Mouse (Mus musculus) spleen, postnatal 14 days (tissue): ENCODE data around the gene Elp1.
A peak's percentile ranks its signal among the peaks of the same experiment; 100 is the strongest.

Source experiments
- DNase-seq, 2 experiments: peaks; one replicate each; pipeline ENCODE4 v3.0.0; 2021 to 2022; ENCODE audit warnings: low spot score in 2 of 2

Elp1 gene

DNA sequence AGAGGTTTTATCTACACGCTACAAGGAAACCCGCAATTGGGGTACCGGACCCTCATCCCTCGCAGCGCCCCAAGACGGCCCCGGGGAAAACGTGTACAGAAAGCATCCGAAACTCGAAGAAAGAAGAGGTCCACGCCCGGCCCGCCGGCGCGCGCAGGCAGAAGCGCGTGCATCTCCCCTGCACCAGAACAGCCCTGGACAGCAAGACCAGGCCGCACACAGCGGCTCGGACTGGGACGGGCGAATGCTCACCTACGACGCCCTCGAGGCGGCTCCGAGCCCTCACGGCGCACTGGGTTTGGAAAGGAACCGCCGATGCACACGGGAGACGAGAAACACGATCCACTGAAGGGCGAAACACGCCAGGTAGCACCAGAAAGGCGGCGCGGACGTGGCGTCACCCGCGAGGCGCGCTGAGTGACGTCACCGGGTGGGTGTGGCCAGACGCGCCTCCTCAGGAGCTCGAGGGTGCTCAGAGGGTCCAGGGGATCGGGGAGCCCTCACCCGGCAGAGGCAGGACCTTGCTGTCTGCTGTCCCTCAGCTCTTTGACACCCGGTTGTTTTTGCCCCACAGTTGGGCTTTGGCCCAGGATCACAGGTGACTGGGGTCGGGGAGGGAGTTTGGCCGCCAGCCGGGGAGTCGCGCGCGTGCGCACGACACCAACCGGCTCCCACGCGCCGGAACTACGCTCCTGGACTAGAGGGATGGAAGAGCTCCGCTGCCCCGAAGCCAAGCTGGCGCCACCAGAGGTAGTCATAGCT is at the start of gene Elp1, which contains the start of gene Fam206a:
Elp1 (minus strand) TSS at position 425 of the 762 bp plus-strand sequence.
Fam206a (plus strand) TSS at position 439 of the 762 bp plus-strand sequence.
- DNase-seq = peak; percentile 88 to 94

DNA sequence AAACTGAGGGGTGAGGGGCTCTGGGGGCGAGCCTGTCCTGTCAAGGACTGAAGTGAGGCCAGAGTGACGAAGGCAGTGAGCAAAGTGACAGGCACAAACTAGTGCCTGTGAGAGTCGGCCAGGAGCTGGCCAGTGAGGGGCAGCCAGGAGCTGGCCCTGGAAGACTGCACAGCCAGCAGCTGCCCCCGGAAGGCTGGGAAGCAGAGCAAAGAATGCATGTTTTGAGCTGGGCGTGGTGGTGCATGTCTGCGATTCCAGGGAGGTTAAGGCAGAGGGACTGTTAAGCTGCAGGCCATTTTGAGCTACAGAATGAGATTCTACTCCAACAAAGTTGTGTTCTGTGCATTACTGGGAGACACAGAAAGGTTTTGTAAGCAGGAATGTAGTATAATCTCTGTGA is 48.6 kb upstream of the Elp1 start:
- DNase-seq = no peak

DNA sequence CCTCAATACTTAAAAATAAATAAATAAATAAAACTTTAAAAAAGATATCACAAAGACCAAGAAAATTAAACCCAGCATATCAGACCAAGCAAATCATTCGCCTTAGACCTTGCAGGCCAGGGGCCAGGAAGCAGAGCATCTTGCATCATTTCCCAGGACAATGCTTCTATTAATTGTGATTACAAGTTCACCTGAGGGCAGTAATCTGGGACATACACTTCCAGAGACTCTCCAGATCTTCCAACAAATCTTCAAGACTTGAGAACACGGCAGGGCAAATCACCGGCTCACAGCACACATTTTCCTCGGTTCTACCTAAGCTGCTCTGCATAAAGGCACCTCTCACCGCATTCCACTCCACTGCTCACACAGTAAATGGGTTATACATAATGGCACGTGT is 45.9 kb upstream of the Elp1 start:
- DNase-seq = no peak

DNA sequence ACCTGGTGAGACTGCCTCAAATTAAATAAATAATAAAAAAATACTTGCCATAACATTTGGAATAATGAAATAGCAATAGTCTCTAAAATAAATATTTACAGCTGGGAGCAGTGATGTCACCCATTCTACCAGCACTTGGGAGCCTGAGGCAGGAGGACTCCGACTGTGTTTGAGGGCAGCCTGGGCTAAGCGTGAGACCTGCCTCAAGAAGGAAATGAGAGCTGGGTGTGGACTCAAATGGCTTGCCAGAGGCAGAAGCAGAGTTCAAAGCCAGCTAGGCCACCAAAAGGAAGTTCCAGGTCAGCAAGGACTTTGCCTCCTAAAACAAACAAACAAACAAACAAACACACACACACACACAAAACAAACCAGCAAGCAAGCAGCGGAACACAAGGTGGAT is 45.3 kb upstream of the Elp1 start:
- no peak for DNase-seq

DNA sequence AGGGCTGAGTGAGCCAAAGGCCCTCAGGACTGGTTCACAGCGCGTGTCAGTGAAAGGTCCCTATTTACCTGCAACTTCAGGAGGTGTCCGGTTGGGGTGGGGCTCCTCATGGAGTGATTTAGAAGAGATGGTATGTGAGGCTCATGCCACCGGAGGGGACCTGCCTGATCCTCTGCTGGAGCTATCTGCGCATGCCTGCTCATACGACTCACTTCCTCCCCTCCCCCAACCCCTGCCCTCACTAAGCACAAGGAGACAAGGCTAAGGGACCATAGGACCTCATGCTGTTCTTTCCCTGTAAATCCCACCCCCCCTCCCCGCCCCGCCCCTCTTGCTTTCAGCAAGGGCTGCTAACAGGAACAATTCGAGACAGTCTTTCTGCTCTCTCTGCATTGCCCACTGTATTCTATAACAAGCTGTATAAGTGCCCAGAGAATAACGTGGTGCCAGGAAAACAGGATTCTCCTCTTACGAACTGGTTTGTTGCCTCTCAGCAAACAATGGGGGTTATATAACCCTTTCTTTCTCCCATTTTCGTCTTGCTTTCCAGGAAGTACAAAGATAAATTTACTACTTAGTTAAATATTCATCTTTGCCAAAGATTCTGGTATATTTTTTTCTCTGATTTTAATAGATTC is 43.9 kb upstream of the Elp1 start:
- DNase-seq = no peak

DNA sequence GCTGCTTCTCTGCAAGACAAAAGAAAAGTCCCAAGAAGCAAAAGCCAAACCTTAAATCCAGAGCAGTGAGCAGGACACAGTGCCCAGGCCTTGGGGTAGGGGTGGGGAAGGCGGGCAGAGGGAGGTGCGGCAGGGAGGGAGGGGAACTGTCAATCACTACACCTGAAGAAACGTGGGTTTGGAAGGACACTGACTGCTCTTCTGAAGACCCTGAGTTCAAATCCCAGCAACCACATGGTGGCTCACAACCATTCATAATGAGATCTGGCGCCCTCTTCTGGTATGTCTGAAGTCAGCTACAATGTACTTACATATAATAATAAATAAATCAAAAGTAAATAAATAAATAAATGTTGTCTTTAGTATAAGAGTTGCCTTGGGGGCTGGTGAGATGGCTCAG is 42.8 kb upstream of the Elp1 start:
- no peak for DNase-seq

DNA sequence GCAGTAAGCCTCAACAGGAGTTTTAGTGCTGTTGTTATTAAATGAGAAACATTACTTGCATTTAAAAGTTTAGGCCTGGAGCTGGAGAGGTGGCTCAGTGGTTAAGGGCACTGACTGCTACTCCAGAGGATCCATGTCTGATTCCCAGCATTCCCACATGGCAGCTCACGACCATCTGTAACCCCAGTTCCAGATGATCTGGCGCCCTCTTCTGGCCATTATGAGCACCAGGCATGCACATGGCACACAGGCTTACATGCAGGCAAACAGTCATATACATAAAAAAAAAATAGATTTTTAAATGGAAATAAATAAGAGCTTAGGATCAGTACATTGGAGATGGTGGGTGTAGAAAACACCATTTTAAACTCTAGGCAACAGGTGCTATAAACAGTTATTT is 41.8 kb upstream of the Elp1 start:
- DNase-seq = no peak

DNA sequence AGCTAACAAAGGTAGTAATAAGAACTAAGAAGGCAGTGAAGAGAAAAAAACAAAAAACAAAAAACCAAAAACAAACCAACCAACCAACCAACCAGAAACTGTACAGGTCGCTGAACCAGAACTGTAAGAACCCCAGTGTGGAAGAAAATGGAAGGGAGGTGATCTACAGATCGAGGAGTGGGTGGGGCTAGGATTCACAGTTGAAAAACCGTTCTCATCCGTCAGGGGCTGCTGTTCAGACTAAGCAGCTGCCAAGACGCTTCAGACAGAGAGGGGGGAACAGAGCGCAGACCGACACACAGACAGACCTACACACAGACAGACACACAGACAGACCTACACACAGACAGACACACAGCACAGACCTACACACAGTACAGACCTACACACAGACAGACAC is 40.4 kb upstream of the Elp1 start:
- no peak for DNase-seq

DNA sequence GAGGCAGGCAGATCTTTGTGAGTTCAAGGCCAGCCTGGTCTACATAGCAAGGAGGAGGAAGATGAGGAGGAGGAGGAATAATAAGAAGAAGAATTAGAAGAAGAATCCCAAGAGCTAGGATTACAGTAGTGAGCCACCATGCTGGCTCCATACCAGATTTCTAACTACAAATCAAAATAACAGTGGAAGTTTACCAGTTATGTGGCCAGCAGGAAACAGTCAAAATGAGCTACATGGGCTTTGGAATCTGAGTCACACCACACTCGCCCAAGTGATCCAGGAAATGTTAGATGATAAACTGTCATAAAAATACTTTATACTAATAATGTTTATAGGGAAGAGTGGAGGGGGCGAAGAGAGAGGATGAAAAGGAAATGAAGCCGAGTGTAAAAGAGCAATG is 38.2 kb upstream of the Elp1 start:
- no peak for DNase-seq

DNA sequence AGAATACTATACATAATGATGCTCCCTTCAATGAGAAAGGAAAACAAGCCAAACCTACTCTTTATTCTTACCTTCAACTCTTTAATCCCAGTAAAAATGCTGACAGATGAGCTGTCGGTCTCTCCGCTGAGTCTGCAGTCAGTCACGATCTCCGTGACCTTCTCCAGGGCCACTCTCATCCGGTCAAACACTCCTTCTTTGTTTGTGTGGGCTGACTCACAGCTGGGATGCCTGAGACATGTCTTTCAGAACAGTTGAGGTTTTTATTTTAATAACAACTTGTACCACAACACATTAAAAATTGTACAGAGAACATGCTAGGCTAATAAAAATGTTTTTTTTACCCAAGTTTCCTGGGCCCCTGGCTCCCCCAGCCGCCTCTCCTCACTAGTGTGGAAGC is 35.5 kb upstream of the Elp1 start:
- DNase-seq = no peak

DNA sequence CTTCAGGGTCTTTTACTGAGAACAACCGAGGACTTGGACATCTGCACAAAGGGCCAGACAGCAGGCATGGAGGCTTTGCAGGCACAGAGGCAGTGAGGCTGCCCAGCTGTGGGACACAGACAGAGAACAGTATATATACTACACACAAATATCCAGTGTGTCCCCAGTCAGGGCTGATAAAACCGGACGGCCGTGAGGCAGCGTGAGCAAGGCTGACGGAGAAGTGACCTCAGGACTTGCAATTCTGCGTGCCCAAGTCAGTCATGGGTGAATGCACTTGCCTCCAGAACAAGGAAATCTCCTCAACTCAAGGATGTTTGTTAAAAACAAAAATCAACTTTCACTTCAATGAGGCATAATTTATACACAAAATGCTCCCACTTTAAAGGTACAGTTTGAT is 29.9 kb upstream of the Elp1 start:
- no peak for DNase-seq

DNA sequence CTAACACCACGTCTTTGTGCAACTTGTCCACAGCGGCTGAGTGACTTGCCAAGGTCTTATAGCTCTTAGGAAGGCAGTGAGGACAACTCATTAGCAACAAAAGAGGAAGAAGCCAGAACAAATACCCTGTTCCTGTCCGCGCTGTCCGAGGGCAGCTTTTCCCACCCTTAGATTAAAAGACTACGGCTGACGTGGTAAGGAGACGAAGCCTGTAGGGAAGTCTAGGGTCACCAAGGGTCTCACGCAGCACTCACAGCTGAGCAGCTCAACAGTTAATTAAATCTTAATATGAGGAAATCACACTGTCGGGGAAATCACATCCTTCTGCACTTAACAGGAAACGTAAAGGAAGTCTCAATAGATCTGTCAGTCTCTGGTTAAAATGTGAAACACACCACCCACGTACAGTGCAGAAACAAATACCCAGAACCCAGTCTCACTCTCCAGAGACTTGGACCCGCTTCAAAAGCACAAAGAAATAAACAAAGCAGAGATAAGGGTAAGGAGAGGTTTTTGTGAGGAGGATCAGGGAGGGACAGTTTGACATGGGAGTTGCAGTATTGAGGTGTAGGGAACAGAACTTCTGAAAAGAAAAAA is 29.0 kb upstream of the Elp1 start:
- DNase-seq = no peak

DNA sequence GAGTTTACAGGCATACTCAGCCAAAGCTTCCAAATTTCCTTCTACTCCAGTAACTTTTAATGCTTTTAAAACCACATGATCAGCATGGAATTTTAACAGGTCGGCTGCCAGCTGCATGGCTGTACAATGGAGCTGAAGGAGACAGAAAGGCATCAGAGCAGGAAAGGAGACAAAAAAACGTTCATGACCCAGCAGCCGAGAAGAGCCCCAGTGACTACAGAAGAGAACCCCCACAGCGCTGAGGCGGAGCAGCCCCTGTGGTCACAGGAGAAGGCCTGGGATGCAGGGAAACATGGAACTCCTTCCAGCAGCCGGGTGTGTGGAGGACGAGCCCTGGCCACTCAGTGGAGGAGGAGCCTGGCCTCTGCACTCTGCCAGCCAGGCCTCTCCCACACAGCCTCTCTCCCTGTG is 27.4 kb upstream of the Elp1 start:
- no peak for DNase-seq

DNA sequence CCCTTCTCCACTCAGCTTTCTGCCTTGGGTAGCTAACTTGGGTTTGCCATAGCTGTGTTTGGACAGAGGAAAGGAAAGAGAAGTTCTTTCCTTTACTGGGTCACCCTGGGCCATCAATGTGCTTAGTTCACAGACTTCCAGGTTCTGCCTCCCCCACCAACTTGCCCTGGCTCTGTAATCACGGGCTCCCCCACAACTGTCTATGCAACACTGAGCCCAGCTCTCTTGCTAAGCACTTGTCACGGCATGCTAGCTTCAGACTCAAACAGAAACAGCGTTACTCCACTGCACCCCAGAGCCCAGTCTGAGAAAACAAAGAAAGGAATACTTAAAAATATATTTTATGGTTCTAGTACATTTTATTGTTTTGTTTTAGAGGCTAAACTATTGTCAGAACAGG is 26.8 kb upstream of the Elp1 start:
- DNase-seq = no peak

DNA sequence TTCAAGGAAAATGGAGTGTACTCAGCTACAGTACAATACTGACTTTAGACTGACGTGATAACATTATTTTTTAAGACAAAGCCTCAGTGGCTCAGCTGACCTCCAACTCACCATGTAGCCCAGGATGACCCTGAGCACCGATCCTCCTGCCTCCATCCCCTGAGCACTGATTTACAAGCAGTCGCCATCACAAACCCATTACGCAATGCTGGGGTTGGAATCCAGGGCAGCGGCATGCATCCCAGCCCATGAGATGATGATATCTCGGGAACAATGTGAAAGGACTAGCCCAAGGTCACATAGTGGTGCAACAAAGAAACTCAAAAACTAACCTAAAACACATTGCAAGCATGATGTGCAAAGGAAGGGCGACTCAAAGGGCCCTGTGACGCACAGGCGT is 22.1 kb upstream of the Elp1 start:
- DNase-seq = no peak

DNA sequence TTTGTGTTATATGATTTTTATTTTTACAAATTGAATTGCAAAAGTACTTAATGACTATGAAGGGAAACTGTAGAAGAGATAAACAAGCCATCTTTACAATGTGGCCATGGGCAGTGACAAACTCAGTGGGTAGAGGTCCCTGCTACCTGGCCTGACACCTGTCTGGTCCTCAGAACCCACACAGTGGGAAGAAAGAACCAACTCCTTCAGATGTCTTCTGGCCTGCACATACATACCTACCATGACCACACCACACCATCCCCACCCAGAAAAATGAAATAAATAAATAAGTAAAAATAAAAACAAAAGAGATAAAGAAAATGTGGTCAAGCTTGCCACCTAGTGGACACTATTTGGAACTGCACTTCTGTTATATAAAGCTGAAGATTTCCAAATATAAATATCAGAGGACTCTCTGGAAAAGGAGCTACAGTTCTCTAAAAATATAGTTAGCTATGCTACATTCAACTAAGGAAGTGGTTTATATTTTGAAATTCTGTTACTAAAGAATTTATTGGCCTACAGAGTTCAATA is 18.0 kb upstream of the Elp1 start:
- DNase-seq = no peak

DNA sequence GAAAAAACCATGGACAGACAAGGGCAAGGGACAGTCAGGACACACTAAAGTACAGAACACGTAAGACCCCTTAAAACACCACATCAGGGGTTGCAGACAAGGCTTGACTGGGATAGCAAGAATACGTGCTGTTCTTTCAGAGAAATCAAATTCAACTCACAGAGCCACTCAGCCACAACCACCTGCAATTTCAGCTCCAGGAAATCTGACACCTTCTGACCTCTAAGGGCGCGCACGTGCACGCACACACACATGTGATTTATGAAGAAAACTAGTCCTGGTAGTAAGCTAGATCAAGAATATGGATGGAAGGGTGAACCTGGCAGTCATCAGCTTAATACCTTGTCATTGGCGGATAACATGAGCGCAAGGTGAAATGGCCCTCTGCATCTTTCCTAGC is 13.0 kb upstream of the Elp1 start:
- DNase-seq = no peak

DNA sequence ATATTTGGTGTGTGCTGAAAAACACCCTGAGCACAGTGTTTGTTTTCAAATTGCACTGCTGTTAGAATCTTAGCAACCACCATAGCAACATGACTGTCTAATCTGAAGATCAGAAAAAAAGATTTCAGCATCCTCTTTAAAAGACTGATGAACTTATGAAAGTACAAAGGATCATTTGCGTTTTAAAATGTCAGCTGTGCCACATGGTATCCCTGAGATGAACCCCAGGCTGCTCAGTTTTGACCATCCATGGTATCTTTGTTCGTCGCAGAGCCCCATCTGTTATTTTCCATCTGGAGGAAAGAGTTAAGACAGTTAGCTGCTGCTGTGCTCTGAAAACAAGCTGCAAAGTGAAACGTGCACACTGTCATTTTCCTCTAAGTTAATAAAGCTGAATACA is 10.0 kb upstream of the Elp1 start:
- DNase-seq = no peak

DNA sequence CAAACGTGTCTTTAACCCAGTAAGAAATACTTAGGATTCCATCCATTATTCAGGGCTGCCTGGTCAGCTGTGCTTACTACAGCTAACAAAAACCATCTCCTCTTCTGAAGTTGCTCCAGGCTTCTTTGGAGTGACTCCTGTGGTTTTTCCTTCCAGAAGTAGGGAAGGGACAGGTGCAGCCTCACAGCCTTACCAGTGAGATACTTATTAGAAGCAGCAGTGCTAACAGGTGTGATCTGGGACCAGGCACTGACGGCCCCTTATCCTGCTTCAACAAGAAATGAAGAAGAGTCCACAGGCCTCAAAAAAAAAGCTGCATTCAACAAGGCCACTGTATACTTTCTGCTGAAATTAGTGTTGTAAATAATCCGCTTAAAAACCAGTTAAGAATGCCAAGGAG is 9.5 kb upstream of the Elp1 start:
- DNase-seq = no peak

DNA sequence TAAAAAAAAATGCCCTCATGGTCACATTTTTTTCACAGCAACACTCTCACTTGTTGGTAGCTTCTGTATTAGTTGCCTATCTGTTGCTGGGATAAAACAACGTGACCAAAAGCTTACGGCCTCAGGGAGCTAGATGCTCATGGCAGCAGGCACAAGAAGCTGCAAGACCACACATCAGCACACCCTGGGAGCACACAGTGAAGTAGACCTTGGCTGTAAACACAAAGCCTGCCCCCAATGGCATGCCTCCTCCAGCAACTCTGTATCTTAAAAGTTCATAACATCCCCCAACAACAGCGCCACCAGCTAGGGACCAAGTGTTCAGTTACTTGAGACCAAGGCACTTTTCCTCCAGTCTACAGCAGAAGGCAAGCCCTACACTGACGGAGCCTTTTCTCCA is 6.9 kb upstream of the Elp1 start:
- DNase-seq = no peak

DNA sequence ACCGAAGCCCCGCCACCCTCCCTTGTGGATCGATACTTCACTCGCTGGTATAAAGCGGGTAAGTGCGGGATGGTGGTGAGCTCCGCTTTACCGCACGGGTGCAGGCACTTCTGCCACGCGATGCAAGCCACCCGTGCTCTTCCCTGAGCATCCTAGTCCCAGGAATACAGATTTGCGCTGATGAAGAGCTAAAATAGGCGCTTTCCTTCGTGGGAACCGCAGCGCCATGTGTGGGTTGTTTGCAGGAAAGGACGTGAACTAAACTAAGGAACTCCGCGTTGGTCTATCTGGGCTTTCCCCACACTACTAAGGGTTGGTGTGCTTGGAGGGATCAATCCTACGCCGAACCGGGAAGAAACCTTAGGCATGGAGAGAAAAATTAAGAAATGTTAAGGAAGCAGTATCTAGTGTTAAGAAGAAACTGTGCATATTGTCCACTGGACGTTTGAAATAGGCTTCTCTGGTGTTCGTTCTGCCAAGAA is 579 bp upstream of the Elp1 start:
- DNase-seq = no peak

DNA sequence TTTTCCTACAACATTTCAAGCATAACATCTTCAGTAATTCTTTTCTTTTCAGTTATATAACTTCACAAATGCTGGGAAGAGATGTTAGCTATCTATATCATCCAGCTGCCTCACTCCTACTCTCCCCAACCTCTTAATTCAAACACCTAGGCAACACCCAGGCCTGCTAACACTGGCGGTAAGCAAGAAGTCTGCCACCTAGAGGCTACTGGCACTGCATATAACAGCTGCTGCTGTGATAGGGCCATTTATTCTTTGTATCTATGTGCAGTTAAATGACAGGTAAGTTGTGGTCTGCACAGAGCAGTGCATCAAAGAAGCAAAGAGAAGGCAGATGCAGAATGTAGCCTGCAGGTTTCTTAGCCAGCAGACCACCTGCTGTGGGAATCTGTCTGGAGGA is 10.8 kb downstream of the Elp1 start:
- no peak for DNase-seq

DNA sequence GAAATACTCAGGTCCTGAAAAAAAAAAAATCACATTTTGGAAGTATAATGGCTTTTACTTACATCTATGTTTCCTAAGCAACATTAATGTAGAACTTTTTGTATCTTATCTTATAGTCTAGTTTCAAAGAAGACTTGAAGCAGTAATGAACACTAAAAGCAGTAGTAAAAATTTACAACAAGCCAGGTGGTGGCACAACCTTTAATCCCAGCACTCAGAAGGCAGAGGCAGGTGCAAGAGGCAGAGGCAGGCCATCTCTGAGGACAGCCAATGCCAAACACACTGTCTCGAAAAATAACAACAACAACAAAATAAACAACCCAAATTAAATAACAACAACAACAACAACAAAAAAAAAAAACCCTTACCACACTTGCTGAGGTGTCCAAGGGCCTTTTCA is 31.1 kb downstream of the Elp1 start:
- DNase-seq = no peak
